Mouse (Mus musculus): Measurements from ENCODE around the gene Cxcl9. TPM values are rescaled to one million over a fixed set of nuclear protein-coding genes. Genes with fewer than 3 reads are reported as not detected.
"Not testable (repeated sequence)": the region's sequence is repeated elsewhere in the genome, so short reads cannot be mapped to it uniquely, and the experiment has no call there.

The Cxcl9 gene
- polyA plus RNA-seq, 1 experiment from 2014 or later, result not detected

GRCm38 (mm10) chr5:92365146-92365705 lies 37.3 kb upstream of the Cxcl9 start:
- ATAC-seq (ENCODE audit: borderline replicate concordance, extremely low read depth, low FRiP score, low TSS enrichment), result no peak
- no peak overlapping the region for H3K4me3 ChIP-seq
- H3K36me3 ChIP-seq, result no peaks in the 10 kb centered on the region

GRCm38 (mm10) chr5:92364011-92364410 lies 36.1 kb upstream of the Cxcl9 start:
- no peaks in the 10 kb centered on the region for H3K9me3 ChIP-seq

More at GRCm38 (mm10) chr5:92365146-92365705, 37.3 kb upstream of the Cxcl9 start:
- Histone ChIP-seq H3K9me3 (no peaks in the 10 kb centered on the region), H3K4me2 (no peak overlapping the region), H3K27me3 (no peaks in the 10 kb centered on the region), H3K27ac (no peak overlapping the region), H3K4me1 (no peaks in the 10 kb centered on the region), H3K9ac (no peak overlapping the region)
- WGBS, result 66% methylated on average over 11 of the region's 11 CpGs

GRCm38 (mm10) chr5:92363179-92363578 lies 35.3 kb upstream of the Cxcl9 start:
- no peak for ATAC-seq (ENCODE audit: borderline replicate concordance, extremely low read depth, low FRiP score, low TSS enrichment)
- Histone ChIP-seq H3K4me1 (no peaks in the 10 kb centered on the region), H3K4me2 (no peak overlapping the region), H3K4me3 (no peak overlapping the region), H3K27ac (no peak overlapping the region), H3K9me3 (no peaks in the 10 kb centered on the region), H3K27me3 (no peaks in the 10 kb centered on the region), H3K9ac (no peak overlapping the region), H3K36me3 (no peaks in the 10 kb centered on the region)
- WGBS, result 15% methylated on average over 4 of the region's 4 CpGs

More at GRCm38 (mm10) chr5:92364011-92364410, 36.1 kb upstream of the Cxcl9 start:
- H3K27me3 ChIP-seq, result no peaks in the 10 kb centered on the region
- no peaks in the 10 kb centered on the region for H3K4me1 ChIP-seq
- no peak overlapping the region for H3K27ac ChIP-seq
- H3K4me3 ChIP-seq, result no peak overlapping the region
- no peak overlapping the region for H3K9ac ChIP-seq
- WGBS, result 89% methylated on average over 5 of the region's 5 CpGs
- H3K36me3 ChIP-seq, result no peaks in the 10 kb centered on the region
- no peak for ATAC-seq (ENCODE audit: borderline replicate concordance, extremely low read depth, low FRiP score, low TSS enrichment)
- H3K4me2 ChIP-seq, result no peak overlapping the region

GRCm38 (mm10) chr5:92358767-92359455 lies 31.0 kb upstream of the Cxcl9 start:
- Histone ChIP-seq H3K27me3 (no peaks in the 10 kb centered on the region), H3K4me1 (no peaks in the 10 kb centered on the region)
- WGBS, result 62% methylated on average over 11 of the region's 11 CpGs

GRCm38 (mm10) chr5:92358033-92358432 lies 30.2 kb upstream of the Cxcl9 start:
- no peaks in the 10 kb centered on the region for H3K9me3 ChIP-seq
- no peak overlapping the region for H3K4me3 ChIP-seq
- no peaks in the 10 kb centered on the region for H3K27me3 ChIP-seq
- H3K4me1 ChIP-seq, result no peaks in the 10 kb centered on the region
- H3K9ac ChIP-seq, result no peak overlapping the region
- 0 out of 2 replicates have a peak, but pooled peaks have one; percentile 55 for ATAC-seq (ENCODE audit: borderline replicate concordance, extremely low read depth, low FRiP score, low TSS enrichment)
- no peak overlapping the region for H3K27ac ChIP-seq
- WGBS, result 19% methylated on average over 11 of the region's 12 CpGs
- no peak overlapping the region for H3K4me2 ChIP-seq
- H3K36me3 ChIP-seq, result no peaks in the 10 kb centered on the region

More at GRCm38 (mm10) chr5:92358767-92359455, 31.0 kb upstream of the Cxcl9 start:
- no peak overlapping the region for H3K4me3 ChIP-seq
- H3K36me3 ChIP-seq, result no peaks in the 10 kb centered on the region
- H3K4me2 ChIP-seq, result no peak overlapping the region
- H3K9ac ChIP-seq, result no peak overlapping the region
- no peaks in the 10 kb centered on the region for H3K9me3 ChIP-seq
- no peak overlapping the region for H3K27ac ChIP-seq
- no peak for ATAC-seq (ENCODE audit: borderline replicate concordance, extremely low read depth, low FRiP score, low TSS enrichment)

- no peaks in the 10 kb centered on the region for H3K27me3 ChIP-seq
- H3K4me1 ChIP-seq, result peaks cover 4% of the 10 kb centered on the region; the same call in 1 of the 2 replicates
- peak overlapping the region; percentile 42 for H3K4me2 ChIP-seq
- WGBS, result 44% methylated on average over 11 of the region's 11 CpGs
- H3K4me3 ChIP-seq, result peak overlapping the region; percentile 35
- no peak for ATAC-seq (ENCODE audit: borderline replicate concordance, extremely low read depth, low FRiP score, low TSS enrichment)
- no peak overlapping the region for H3K9ac ChIP-seq
- no peaks in the 10 kb centered on the region for H3K9me3 ChIP-seq
- no peaks in the 10 kb centered on the region for H3K36me3 ChIP-seq
- H3K27ac ChIP-seq, result no peak overlapping the region
These were observed 25.6 kb upstream of the Cxcl9 start for GRCm38 (mm10) chr5:92353517-92353916.

GRCm38 (mm10) chr5:92352716-92353115 lies 24.8 kb upstream of the Cxcl9 start:
- WGBS, result 56% methylated on average over 4 of the region's 4 CpGs

GRCm38 (mm10) chr5:92349731-92350130 lies 21.9 kb upstream of the Cxcl9 start:
- H3K9me3 ChIP-seq, result no peaks in the 10 kb centered on the region
- H3K36me3 ChIP-seq, result no peaks in the 10 kb centered on the region
- no peak overlapping the region for H3K4me3 ChIP-seq
- H3K27ac ChIP-seq, result no peak overlapping the region
- 0 out of 2 replicates have a peak, but pooled peaks cover 5% of the 10 kb centered on the region for H3K27me3 ChIP-seq
- 80% methylated on average over 7 of the region's 7 CpGs for WGBS
- no peak overlapping the region for H3K9ac ChIP-seq
- peaks cover 8% of the 10 kb centered on the region; the same call in 1 of the 2 replicates for H3K4me1 ChIP-seq
- H3K4me2 ChIP-seq, result no peak overlapping the region
- no peak for ATAC-seq (ENCODE audit: borderline replicate concordance, extremely low read depth, low FRiP score, low TSS enrichment)

More at GRCm38 (mm10) chr5:92352716-92353115, 24.8 kb upstream of the Cxcl9 start:
- not testable (repeated sequence) for H3K27ac ChIP-seq; H3K4me1 ChIP-seq; H3K4me2 ChIP-seq; H3K9ac ChIP-seq; H3K9me3 ChIP-seq; H3K36me3 ChIP-seq; H3K27me3 ChIP-seq; H3K4me3 ChIP-seq; ATAC-seq (ENCODE audit: borderline replicate concordance, extremely low read depth, low FRiP score, low TSS enrichment)

GRCm38 (mm10) chr5:92348794-92349413 lies 21.0 kb upstream of the Cxcl9 start, which contains the start of gene Cxcl10:
Gene Cxcl10, minus strand, starts transcription at chr5:92348889.
- WGBS, result 13% methylated on average over 14 of the region's 14 CpGs
- Histone ChIP-seq H3K27me3 (0 out of 2 replicates have a peak, but pooled peaks cover 5% of the 10 kb centered on the region), H3K9me3 (no peaks in the 10 kb centered on the region), H3K36me3 (no peaks in the 10 kb centered on the region), H3K4me3 (peak within 1 kb of the TSS; percentile 28), H3K9ac (peak within 1 kb of the TSS; percentile 17; the same call in 1 of the 2 replicates), H3K4me1 (peaks cover 8% of the 10 kb centered on the region; the same call in 1 of the 2 replicates), H3K4me2 (peak within 1 kb of the TSS; percentile 58), H3K27ac (no peak within 1 kb of the TSS)
- peak; percentile 57; the same call in 1 of the 2 replicates for ATAC-seq (ENCODE audit: borderline replicate concordance, extremely low read depth, low FRiP score, low TSS enrichment)

- WGBS, result 77% methylated on average over 8 of the region's 8 CpGs
- Histone ChIP-seq H3K9ac (no peak overlapping the region), H3K27me3 (0 out of 2 replicates have a peak, but pooled peaks cover 5% of the 10 kb centered on the region), H3K4me3 (no peak overlapping the region), H3K9me3 (no peaks in the 10 kb centered on the region), H3K36me3 (no peaks in the 10 kb centered on the region), H3K27ac (no peak overlapping the region), H3K4me2 (no peak overlapping the region), H3K4me1 (peaks cover 8% of the 10 kb centered on the region; the same call in 1 of the 2 replicates)
- no peak for ATAC-seq (ENCODE audit: borderline replicate concordance, extremely low read depth, low FRiP score, low TSS enrichment)
These were observed 17.1 kb upstream of the Cxcl9 start for GRCm38 (mm10) chr5:92345006-92345405.

GRCm38 (mm10) chr5:92340606-92341005 lies 12.7 kb upstream of the Cxcl9 start:
- ATAC-seq (ENCODE audit: borderline replicate concordance, extremely low read depth, low FRiP score, low TSS enrichment), result no peak

GRCm38 (mm10) chr5:92336743-92337142 lies 8.9 kb upstream of the Cxcl9 start:
- H3K9me3 ChIP-seq, result no peaks in the 10 kb centered on the region

More at GRCm38 (mm10) chr5:92340606-92341005, 12.7 kb upstream of the Cxcl9 start:
- Histone ChIP-seq H3K36me3 (no peaks in the 10 kb centered on the region), H3K4me1 (no peaks in the 10 kb centered on the region), H3K27me3 (no peaks in the 10 kb centered on the region), H3K4me3 (no peak overlapping the region), H3K27ac (no peak overlapping the region), H3K9ac (no peak overlapping the region), H3K4me2 (no peak overlapping the region), H3K9me3 (no peaks in the 10 kb centered on the region)
- 55% methylated on average over 4 of the region's 4 CpGs for WGBS

More at GRCm38 (mm10) chr5:92336743-92337142, 8.9 kb upstream of the Cxcl9 start:
- WGBS, result 73% methylated on average over 3 of the region's 3 CpGs
- Histone ChIP-seq H3K4me3 (no peak overlapping the region), H3K4me1 (peaks cover 5% of the 10 kb centered on the region), H3K27me3 (no peaks in the 10 kb centered on the region), H3K4me2 (no peak overlapping the region), H3K9ac (no peak overlapping the region), H3K36me3 (no peaks in the 10 kb centered on the region), H3K27ac (no peak overlapping the region)
- no peak for ATAC-seq (ENCODE audit: borderline replicate concordance, extremely low read depth, low FRiP score, low TSS enrichment)

Measured in lung, embryonic 15.5 days (tissue).